Mouse (Mus musculus): ENCODE results near the gene Mier1. TPM values are rescaled to one million over a fixed set of nuclear protein-coding genes. Genes with fewer than 3 reads are reported as not detected.
"Not testable (repeated sequence)": the region's sequence is repeated elsewhere in the genome, so short reads cannot be mapped to it uniquely, and the experiment has no call there.

Gene Mier1
- polyA plus RNA-seq, 1 experiment = 31.9 TPM

GRCm38 (mm10) chr4:103119229-103120027 is 5.2 kb downstream of the Mier1 start:
- TF ChIP-seq CTCF (IDR thresholded peaks at IDR 0.05; ENCODE audit: borderline replicate concordance, extremely low read depth, insufficient read depth, insufficient read length) (no peak), POLR2A (IDR thresholded peaks at IDR 0.05; ENCODE audit: borderline replicate concordance, extremely low read depth, insufficient read depth, insufficient read length, poor library complexity, severe bottlenecking) (peak; percentile 87)

GRCm38 (mm10) chr4:103120028-103120384 is 5.8 kb downstream of the Mier1 start:
- TF ChIP-seq CTCF (IDR thresholded peaks at IDR 0.05; ENCODE audit: borderline replicate concordance, extremely low read depth, insufficient read depth, insufficient read length) (no peak), POLR2A (IDR thresholded peaks at IDR 0.05; ENCODE audit: borderline replicate concordance, extremely low read depth, insufficient read depth, insufficient read length, poor library complexity, severe bottlenecking) (no peak)
- DNase-seq (ENCODE audit: low read depth) = peak; percentile 34

More at GRCm38 (mm10) chr4:103119229-103120027, 5.2 kb downstream of the Mier1 start:
- DNase-seq (ENCODE audit: low read depth) = peak; percentile 85

DNA sequence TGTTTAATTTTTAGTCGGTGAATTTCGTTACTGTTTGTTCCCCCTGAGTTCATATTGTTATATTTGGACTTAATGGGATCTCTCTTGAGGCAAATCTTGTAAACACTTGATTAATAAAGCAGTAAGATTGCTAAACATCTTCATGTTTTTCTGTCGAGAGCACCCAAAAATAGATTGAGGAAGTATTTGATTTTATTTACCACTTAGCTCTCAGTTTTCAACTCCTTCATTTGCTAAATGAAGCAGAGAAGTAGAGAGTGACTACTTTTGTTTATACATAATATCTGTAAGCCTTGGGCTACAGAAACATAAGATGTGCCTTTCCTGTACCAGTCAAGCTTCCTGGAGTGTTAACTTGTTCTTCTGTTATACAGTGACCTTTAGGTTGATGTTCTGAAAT is 6.2 kb downstream of the Mier1 start:
- DNase-seq (ENCODE audit: low read depth) = no peak
- TF ChIP-seq POLR2A (IDR thresholded peaks at IDR 0.05; ENCODE audit: borderline replicate concordance, extremely low read depth, insufficient read depth, insufficient read length, poor library complexity, severe bottlenecking) (no peak), CTCF (IDR thresholded peaks at IDR 0.05; ENCODE audit: borderline replicate concordance, extremely low read depth, insufficient read depth, insufficient read length) (no peak)

GRCm38 (mm10) chr4:103120874-103121389 is 6.7 kb downstream of the Mier1 start:
- DNase-seq (ENCODE audit: low read depth) = no peak
- TF ChIP-seq POLR2A (IDR thresholded peaks at IDR 0.05; ENCODE audit: borderline replicate concordance, extremely low read depth, insufficient read depth, insufficient read length, poor library complexity, severe bottlenecking) = no peak

GRCm38 (mm10) chr4:103123086-103123485 is 8.9 kb downstream of the Mier1 start:
- no peak for TF ChIP-seq POLR2A (IDR thresholded peaks at IDR 0.05; ENCODE audit: borderline replicate concordance, extremely low read depth, insufficient read depth, insufficient read length, poor library complexity, severe bottlenecking)
- TF ChIP-seq CTCF (IDR thresholded peaks at IDR 0.05; ENCODE audit: borderline replicate concordance, extremely low read depth, insufficient read depth, insufficient read length) = no peak
- no peak for DNase-seq (ENCODE audit: low read depth)

DNA sequence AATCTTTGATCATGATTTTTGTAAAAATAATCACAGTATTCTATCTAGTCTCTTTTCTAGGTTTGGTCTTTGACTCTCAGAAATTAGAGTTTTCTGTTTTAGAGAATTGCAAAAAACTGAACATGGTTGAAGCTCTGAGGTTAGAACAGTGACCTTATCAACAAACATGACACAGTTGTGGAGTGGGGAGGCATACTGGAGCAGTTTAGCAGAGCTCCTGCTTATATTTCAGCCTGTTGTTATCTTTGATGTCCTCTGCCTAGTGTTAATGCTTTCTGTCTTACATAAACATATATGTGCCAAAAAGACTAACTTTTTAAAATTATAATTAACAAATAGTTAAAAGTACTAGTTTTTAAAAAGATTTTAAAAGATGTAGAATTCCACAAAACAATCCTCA is 9.4 kb downstream of the Mier1 start:
- no peak for DNase-seq (ENCODE audit: low read depth)
- TF ChIP-seq CTCF (IDR thresholded peaks at IDR 0.05; ENCODE audit: borderline replicate concordance, extremely low read depth, insufficient read depth, insufficient read length) = no peak
- no peak for TF ChIP-seq POLR2A (IDR thresholded peaks at IDR 0.05; ENCODE audit: borderline replicate concordance, extremely low read depth, insufficient read depth, insufficient read length, poor library complexity, severe bottlenecking)

GRCm38 (mm10) chr4:103126533-103126932 is 12.3 kb downstream of the Mier1 start:
- DNase-seq (ENCODE audit: low read depth) = no peak
- TF ChIP-seq POLR2A (IDR thresholded peaks at IDR 0.05; ENCODE audit: borderline replicate concordance, extremely low read depth, insufficient read depth, insufficient read length, poor library complexity, severe bottlenecking) (no peak), CTCF (IDR thresholded peaks at IDR 0.05; ENCODE audit: borderline replicate concordance, extremely low read depth, insufficient read depth, insufficient read length) (no peak)

GRCm38 (mm10) chr4:103136946-103137345 is 22.8 kb downstream of the Mier1 start:
- DNase-seq (ENCODE audit: low read depth) = no peak
- no peak for TF ChIP-seq CTCF (IDR thresholded peaks at IDR 0.05; ENCODE audit: borderline replicate concordance, extremely low read depth, insufficient read depth, insufficient read length)
- no peak for TF ChIP-seq POLR2A (IDR thresholded peaks at IDR 0.05; ENCODE audit: borderline replicate concordance, extremely low read depth, insufficient read depth, insufficient read length, poor library complexity, severe bottlenecking)

- TF ChIP-seq CTCF (IDR thresholded peaks at IDR 0.05; ENCODE audit: borderline replicate concordance, extremely low read depth, insufficient read depth, insufficient read length) (peak; percentile 87), POLR2A (IDR thresholded peaks at IDR 0.05; ENCODE audit: borderline replicate concordance, extremely low read depth, insufficient read depth, insufficient read length, poor library complexity, severe bottlenecking) (no peak)
- peak; percentile 86 for DNase-seq (ENCODE audit: low read depth)
These were observed 32.1 kb downstream of the Mier1 start for GRCm38 (mm10) chr4:103146339-103146738.

DNA sequence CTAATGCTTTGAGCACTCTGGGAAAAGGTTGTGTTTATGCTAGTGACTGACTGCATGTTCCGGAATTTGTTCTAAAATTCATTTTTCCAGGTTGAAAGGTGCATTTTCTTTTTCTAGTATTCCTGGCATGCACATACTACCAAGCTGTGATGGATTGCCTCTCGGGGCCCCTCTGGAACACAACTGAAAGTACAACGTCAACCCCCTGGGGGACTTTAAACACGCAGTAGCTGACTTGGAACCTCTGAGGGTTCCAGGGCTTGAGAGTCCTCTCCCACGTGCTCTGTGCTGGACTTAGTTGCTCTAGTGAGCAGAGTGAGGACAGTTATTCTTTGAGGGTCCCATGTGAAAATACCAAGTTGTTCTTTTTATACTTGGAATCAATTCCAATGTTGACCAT is 37.8 kb downstream of the Mier1 start:
- TF ChIP-seq POLR2A (IDR thresholded peaks at IDR 0.05; ENCODE audit: borderline replicate concordance, extremely low read depth, insufficient read depth, insufficient read length, poor library complexity, severe bottlenecking) (no peak), CTCF (IDR thresholded peaks at IDR 0.05; ENCODE audit: borderline replicate concordance, extremely low read depth, insufficient read depth, insufficient read length) (no peak)
- no peak for DNase-seq (ENCODE audit: low read depth)

- no peak for TF ChIP-seq CTCF (IDR thresholded peaks at IDR 0.05; ENCODE audit: borderline replicate concordance, extremely low read depth, insufficient read depth, insufficient read length)
- no peak for TF ChIP-seq POLR2A (IDR thresholded peaks at IDR 0.05; ENCODE audit: borderline replicate concordance, extremely low read depth, insufficient read depth, insufficient read length, poor library complexity, severe bottlenecking)
These were observed 44.6 kb downstream of the Mier1 start for GRCm38 (mm10) chr4:103158781-103159180.

DNA sequence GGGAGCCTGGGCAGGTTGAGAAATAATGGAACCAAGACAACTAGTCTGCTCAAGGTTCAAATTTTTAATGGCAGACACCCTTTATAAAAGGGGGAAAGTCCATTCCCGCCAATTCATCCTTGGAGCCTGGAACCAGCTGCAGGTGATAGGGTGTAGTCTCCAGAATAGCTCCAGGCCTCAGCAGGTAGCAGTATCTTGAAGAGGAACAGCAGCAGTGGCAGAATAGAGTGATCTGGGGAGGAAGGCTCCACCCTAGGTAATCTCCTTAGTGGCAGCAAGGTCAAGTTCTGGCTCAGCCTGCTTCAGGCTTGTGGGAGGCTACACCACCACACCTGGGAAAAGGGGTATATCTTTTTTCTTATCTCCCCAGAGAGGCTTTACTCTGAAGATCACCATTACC is 52.0 kb downstream of the Mier1 start:
- DNase-seq (ENCODE audit: low read depth) = not testable (repeated sequence)

More at GRCm38 (mm10) chr4:103158781-103159180, 44.6 kb downstream of the Mier1 start:
- no peak for DNase-seq (ENCODE audit: low read depth)
